In genomic region chr1:87143141-87143540, GRCm38 (mm10) we compare ENCODE assay signal across 16 mouse cellular contexts. TPM values are rescaled to one million over a fixed set of nuclear protein-coding genes. Genes with fewer than 3 reads are reported as not detected.
DNase-seq lines count a peak whose midpoint lies in the region; ATAC-seq lines count a peak whose summit lies in the region.
"Had no signal": no experiment of that assay in that cellular context is flagged by ENCODE, and none has a peak within 500 bp of the region (broad histone marks: within the 10 kb centered on the region; RNA-seq: fewer than 3 reads in every experiment).

No protein-coding gene starts in this region.

- 69% methylated on average over 10 of the region's 10 CpGs for WGBS in forebrain, embryonic 14.5 days
- 63% methylated on average over 10 of the region's 10 CpGs for WGBS in forebrain, embryonic 16.5 days
- WGBS in hindbrain, embryonic 15.5 days: 57% methylated on average over 10 of the region's 10 CpGs

- no peak for DNase-seq in forebrain, embryonic 14.5 days (ENCODE audit: low spot score)
- DNase-seq in urinary bladder, postnatal 10 days (ENCODE audit: low spot score): peak; percentile 4
- no peak for DNase-seq in urinary bladder, postnatal 14 days (ENCODE audit: low spot score)
- DNase-seq in natural killer cell, adult 2 months (ENCODE audit: low spot score in 2 of 2): no peak
- no peak for DNase-seq in cerebellum, adult 18-20 months
- no peak for DNase-seq in kidney, postnatal 14 days
- DNase-seq: cerebellum, adult 11 months; lung, adult 18-20 months; thymus, postnatal 36 days had no signal

- no peaks in the 10 kb centered on the region for H3K4me1 ChIP-seq in forebrain, embryonic 14.5 days (ENCODE audit: control insufficient read depth, insufficient read depth, low read length)
- H3K4me1 ChIP-seq in forebrain, embryonic 16.5 days (replicated peaks; ENCODE audit: control insufficient read depth, insufficient read depth, low read length): 0 out of 2 replicates have a peak, but pooled peaks cover 6% of the 10 kb centered on the region
- peaks cover 22% of the 10 kb centered on the region for H3K4me1 ChIP-seq in hindbrain, embryonic 15.5 days (replicated peaks)
- H3K4me1 ChIP-seq: embryonic facial prominence, embryonic 12.5 days had no signal

- no peak overlapping the region for H3K4me2 ChIP-seq in forebrain, embryonic 14.5 days (ENCODE audit: low read length)
- H3K4me2 ChIP-seq in forebrain, embryonic 16.5 days (ENCODE audit: low read length): no peak overlapping the region
- H3K4me2 ChIP-seq in hindbrain, embryonic 15.5 days: no peak overlapping the region
- H3K4me2 ChIP-seq: embryonic facial prominence, embryonic 12.5 days had no signal

- ATAC-seq in forebrain, embryonic 14.5 days: no peak
- no peak for ATAC-seq in forebrain, embryonic 16.5 days
- peak; percentile 36; the same call in 1 of the 2 replicates for ATAC-seq in hindbrain, embryonic 15.5 days (ENCODE audit: low FRiP score, low read depth)
- ATAC-seq: inflammation-experienced regulatory T-cells, adult 6 months had no signal

- no peaks in the 10 kb centered on the region for H3K27me3 ChIP-seq in forebrain, embryonic 14.5 days (replicated peaks; ENCODE audit: control insufficient read depth, insufficient read depth, low read length)
- H3K27me3 ChIP-seq in forebrain, embryonic 16.5 days (replicated peaks; ENCODE audit: control insufficient read depth, insufficient read depth, low read length): no peaks in the 10 kb centered on the region
- H3K27me3 ChIP-seq in hindbrain, embryonic 15.5 days: no peaks in the 10 kb centered on the region

- no peak overlapping the region for H3K4me3 ChIP-seq in forebrain, embryonic 14.5 days (ENCODE audit: low read depth, low read length)
- H3K4me3 ChIP-seq in forebrain, embryonic 16.5 days (replicated peaks; ENCODE audit: low read length): no peak overlapping the region
- no peak overlapping the region for H3K4me3 ChIP-seq in hindbrain, embryonic 15.5 days
- H3K4me3 ChIP-seq: embryonic facial prominence, embryonic 12.5 days had no signal

- no peak overlapping the region for H3K27ac ChIP-seq in forebrain, embryonic 14.5 days (ENCODE audit: low read depth, low read length)
- H3K27ac ChIP-seq in forebrain, embryonic 16.5 days (ENCODE audit: low read length): no peak overlapping the region
- H3K27ac ChIP-seq in hindbrain, embryonic 15.5 days (replicated peaks): no peak overlapping the region
- H3K27ac ChIP-seq: embryonic facial prominence, embryonic 12.5 days had no signal

- H3K9me3 ChIP-seq in forebrain, embryonic 14.5 days (replicated peaks; ENCODE audit: control insufficient read depth, low read length): no peaks in the 10 kb centered on the region
- no peaks in the 10 kb centered on the region for H3K9me3 ChIP-seq in forebrain, embryonic 16.5 days (ENCODE audit: control insufficient read depth, low read length)
- H3K9me3 ChIP-seq in hindbrain, embryonic 15.5 days: no peaks in the 10 kb centered on the region
- H3K9me3 ChIP-seq: embryonic facial prominence, embryonic 12.5 days had no signal

- H3K36me3 ChIP-seq in forebrain, embryonic 14.5 days (ENCODE audit: control insufficient read depth, insufficient read depth, low read length): no peaks in the 10 kb centered on the region
- no peaks in the 10 kb centered on the region for H3K36me3 ChIP-seq in forebrain, embryonic 16.5 days (ENCODE audit: control insufficient read depth, insufficient read depth)
- no peaks in the 10 kb centered on the region for H3K36me3 ChIP-seq in hindbrain, embryonic 15.5 days
- H3K36me3 ChIP-seq: embryonic facial prominence, embryonic 12.5 days had no signal

- H3K9ac ChIP-seq in forebrain, embryonic 14.5 days (ENCODE audit: low read length): 0 out of 2 replicates have a peak overlapping the region, but pooled peaks have one; percentile 8
- no peak overlapping the region for H3K9ac ChIP-seq in forebrain, embryonic 16.5 days (replicated peaks; ENCODE audit: low read depth, low read length)
- no peak overlapping the region for H3K9ac ChIP-seq in hindbrain, embryonic 15.5 days
- H3K9ac ChIP-seq: embryonic facial prominence, embryonic 12.5 days had no signal

RNA-seq across cellular contexts. Expression of gene Ecel1, which starts 13.2 kb away (rescaled TPM):
- polyA plus RNA-seq in forebrain, embryonic 14.5 days (2014; fragmentation: Nextera tagmentation; extraction: Ambion mirVana): 18.1 and 18.4 TPM in 2 replicates
- polyA plus RNA-seq in forebrain, embryonic 16.5 days (2015; fragmentation: Nextera tagmentation; extraction: Ambion mirVana): 13.4 and 25.3 TPM in 2 replicates
- 37.5 and 40.5 TPM in 2 replicates for polyA plus RNA-seq in hindbrain, embryonic 15.5 days (2015; fragmentation: Nextera tagmentation; extraction: Ambion mirVana)
- polyA plus RNA-seq: liver, adult 2 months had no signal

RNA-seq across cellular contexts. Expression of gene Akp3, which starts 18.4 kb away (rescaled TPM):
- not detected in 2 replicates for polyA plus RNA-seq in forebrain, embryonic 14.5 days (2014; fragmentation: Nextera tagmentation; extraction: Ambion mirVana)
- not detected in 2 replicates for polyA plus RNA-seq in forebrain, embryonic 16.5 days (2015; fragmentation: Nextera tagmentation; extraction: Ambion mirVana)
- polyA plus RNA-seq in hindbrain, embryonic 15.5 days (2015; fragmentation: Nextera tagmentation; extraction: Ambion mirVana): not detected in 2 replicates
- polyA plus RNA-seq: embryonic facial prominence, embryonic 12.5 days; heart, postnatal 0 days; inflammation-experienced regulatory T-cells, adult 6 months; kidney, embryonic 14.5 days; liver, adult 2 months had no signal

RNA-seq across cellular contexts. Expression of gene Prss56, which starts 40.0 kb away (rescaled TPM):
- polyA plus RNA-seq in forebrain, embryonic 14.5 days (2014; fragmentation: Nextera tagmentation; extraction: Ambion mirVana): 0.58 and 1.1 TPM in 2 replicates
- polyA plus RNA-seq in forebrain, embryonic 16.5 days (2015; fragmentation: Nextera tagmentation; extraction: Ambion mirVana): 2.8 and 3.1 TPM in 2 replicates
- 3.0 and 3.3 TPM in 2 replicates for polyA plus RNA-seq in hindbrain, embryonic 15.5 days (2015; fragmentation: Nextera tagmentation; extraction: Ambion mirVana)
- polyA plus RNA-seq: heart, postnatal 0 days; inflammation-experienced regulatory T-cells, adult 6 months; kidney, embryonic 14.5 days; liver, adult 2 months had no signal

RNA-seq across cellular contexts. Expression of gene Alpi, which starts 41.7 kb away (rescaled TPM):
- not detected in 2 replicates for polyA plus RNA-seq in forebrain, embryonic 14.5 days (2014; fragmentation: Nextera tagmentation; extraction: Ambion mirVana)
- not detected in 2 replicates for polyA plus RNA-seq in forebrain, embryonic 16.5 days (2015; fragmentation: Nextera tagmentation; extraction: Ambion mirVana)
- 0.09 TPM in 1 of 2 replicates, not detected in the other for polyA plus RNA-seq in hindbrain, embryonic 15.5 days (2015; fragmentation: Nextera tagmentation; extraction: Ambion mirVana)
- polyA plus RNA-seq: embryonic facial prominence, embryonic 12.5 days; heart, postnatal 0 days; inflammation-experienced regulatory T-cells, adult 6 months; kidney, embryonic 14.5 days had no signal

RNA-seq across cellular contexts. Expression of gene Chrnd, which starts 47.3 kb away (rescaled TPM):
- polyA plus RNA-seq in forebrain, embryonic 14.5 days (2014; fragmentation: Nextera tagmentation; extraction: Ambion mirVana): not detected in 2 replicates
- not detected in 2 replicates for polyA plus RNA-seq in forebrain, embryonic 16.5 days (2015; fragmentation: Nextera tagmentation; extraction: Ambion mirVana)
- not detected in 2 replicates for polyA plus RNA-seq in hindbrain, embryonic 15.5 days (2015; fragmentation: Nextera tagmentation; extraction: Ambion mirVana)
- polyA plus RNA-seq: heart, postnatal 0 days; inflammation-experienced regulatory T-cells, adult 6 months; liver, adult 2 months had no signal
